ENCODE assay signal across 7 mouse cellular contexts in genomic region chr9:54069204-54069603, GRCm38 (mm10). TPM values are rescaled to one million over a fixed set of nuclear protein-coding genes. Genes with fewer than 3 reads are reported as not detected.
DNase-seq lines count a peak whose midpoint lies in the region; ATAC-seq lines count a peak whose summit lies in the region.

No protein-coding gene starts in this region.

- H3K27ac ChIP-seq in neural tube, embryonic 11.5 days (ENCODE audit: low read depth, low read length) = no peak overlapping the region
- no peak overlapping the region for H3K27ac ChIP-seq in hindbrain, embryonic 10.5 days
- no peak overlapping the region for H3K27ac ChIP-seq in liver, embryonic 15.5 days (replicated peaks)

- H3K4me2 ChIP-seq in neural tube, embryonic 11.5 days (ENCODE audit: low read depth) = peak overlapping the region; percentile 98
- H3K4me2 ChIP-seq in liver, embryonic 15.5 days = peak overlapping the region; percentile 63

- no peaks in the 10 kb centered on the region for H3K4me1 ChIP-seq in neural tube, embryonic 11.5 days (ENCODE audit: control insufficient read depth, insufficient read depth, low read length)
- H3K4me1 ChIP-seq in hindbrain, embryonic 10.5 days (replicated peaks) = peaks cover 22% of the 10 kb centered on the region
- H3K4me1 ChIP-seq in liver, embryonic 15.5 days (replicated peaks) = 0 out of 2 replicates have a peak, but pooled peaks cover 4% of the 10 kb centered on the region

- DNase-seq in neural tube, embryonic 11.5 days (ENCODE audit: low spot score) = no peak
- no peak for DNase-seq in neural tube, embryonic 10.5 days (ENCODE audit: extremely low spot score, low spot score)
- DNase-seq in hindbrain, embryonic 10.5 days (ENCODE audit: low spot score) = no peak
- peak; percentile 17 for DNase-seq in yolk sac, embryonic 10.5 days (ENCODE audit: low spot score)
- no peak for DNase-seq in ovary, adult 18-20 months (ENCODE audit: low spot score)
- DNase-seq in embryo, embryonic 9.5 days (ENCODE audit: extremely low spot score) = no peak

- H3K27me3 ChIP-seq in neural tube, embryonic 11.5 days (ENCODE audit: control insufficient read depth, insufficient read depth, low read length) = peaks cover 8% of the 10 kb centered on the region
- peaks cover 36% of the 10 kb centered on the region for H3K27me3 ChIP-seq in hindbrain, embryonic 10.5 days (ENCODE audit: insufficient read depth, poor library complexity, severe bottlenecking)
- peaks cover 34% of the 10 kb centered on the region for H3K27me3 ChIP-seq in liver, embryonic 15.5 days

- no peak overlapping the region for H3K4me3 ChIP-seq in neural tube, embryonic 11.5 days (ENCODE audit: low read depth, low read length)
- peak overlapping the region; percentile 79 for H3K4me3 ChIP-seq in hindbrain, embryonic 10.5 days
- peak overlapping the region; percentile 48 for H3K4me3 ChIP-seq in liver, embryonic 15.5 days (replicated peaks)

- H3K36me3 ChIP-seq in neural tube, embryonic 11.5 days (ENCODE audit: control insufficient read depth, insufficient read depth, low read length) = no peaks in the 10 kb centered on the region
- no peaks in the 10 kb centered on the region for H3K36me3 ChIP-seq in hindbrain, embryonic 10.5 days
- no peaks in the 10 kb centered on the region for H3K36me3 ChIP-seq in liver, embryonic 15.5 days (replicated peaks)

- H3K9ac ChIP-seq in neural tube, embryonic 11.5 days (ENCODE audit: low read length) = no peak overlapping the region
- no peak overlapping the region for H3K9ac ChIP-seq in liver, embryonic 15.5 days

- no peaks in the 10 kb centered on the region for H3K9me3 ChIP-seq in neural tube, embryonic 11.5 days (ENCODE audit: control insufficient read depth, low read length)
- no peaks in the 10 kb centered on the region for H3K9me3 ChIP-seq in hindbrain, embryonic 10.5 days
- H3K9me3 ChIP-seq in liver, embryonic 15.5 days (replicated peaks) = no peaks in the 10 kb centered on the region

- ATAC-seq in neural tube, embryonic 11.5 days (ENCODE audit: insufficient read depth, low FRiP score, low TSS enrichment) = no peak
- ATAC-seq in liver, embryonic 15.5 days (ENCODE audit: insufficient read depth) = no peak

- 51% methylated on average over 5 of the region's 5 CpGs for WGBS in neural tube, embryonic 11.5 days
- WGBS in hindbrain, embryonic 10.5 days = 54% methylated on average over 5 of the region's 5 CpGs
- WGBS in liver, embryonic 15.5 days (ENCODE audit: insufficient replicate concordance) = 39% methylated on average over 5 of the region's 5 CpGs

RNA-seq across cellular contexts. Expression of gene Tnfaip8l3, which starts 1.0 kb away (rescaled TPM):
- 0.05 and 0.14 TPM in 2 replicates for polyA plus RNA-seq in neural tube, embryonic 11.5 days (2014; fragmentation: Nextera tagmentation; extraction: Ambion mirVana)
- 0.16 and 0.24 TPM in 2 replicates for polyA plus RNA-seq in hindbrain, embryonic 10.5 days (2016; fragmentation: Nextera tagmentation; extraction: Ambion mirVana)
- 0.17 and 0.22 TPM in 2 replicates for polyA plus RNA-seq in liver, embryonic 15.5 days (2015; fragmentation: Nextera tagmentation; extraction: Ambion mirVana)
